ENCODE assay signal across 24 mouse cellular contexts in the genomic region with DNA sequence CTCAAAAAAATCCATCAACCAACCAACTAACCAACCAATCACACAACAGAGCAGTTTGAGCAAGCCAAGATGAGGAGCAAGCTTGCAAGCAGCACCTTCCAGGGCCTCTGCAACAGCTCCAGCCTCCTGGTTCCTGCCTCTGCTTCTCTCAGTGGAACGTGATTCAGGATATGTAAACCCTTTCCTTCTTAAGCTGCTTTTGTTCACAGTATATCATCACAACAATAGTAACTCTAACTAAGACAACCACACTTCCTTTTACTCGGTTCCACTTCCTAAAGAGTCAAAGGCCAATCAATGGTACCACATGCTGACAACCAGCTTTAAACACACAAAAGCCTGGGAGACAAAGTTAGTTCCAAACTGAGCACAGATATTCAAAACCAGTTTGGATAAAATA. TPM values are rescaled to one million over a fixed set of nuclear protein-coding genes. Genes with fewer than 3 reads are reported as not detected.
DNase-seq lines count a peak whose midpoint lies in the region; ATAC-seq and TF ChIP-seq lines count a peak whose summit lies in the region.
"Had no signal": no experiment of that assay in that cellular context is flagged by ENCODE, and none has a peak within 500 bp of the region (broad histone marks: within the 10 kb centered on the region; RNA-seq: fewer than 3 reads in every experiment).

No protein-coding gene starts in this region.

- no peak for TF ChIP-seq CTCF in midbrain, postnatal 0 days (IDR thresholded peaks at IDR 0.05)
- TF ChIP-seq CTCF in ES-Bruce4 (IDR thresholded peaks at IDR 0.05; ENCODE audit: low read depth, low read length), result no peak

- no peaks in the 10 kb centered on the region for H3K27me3 ChIP-seq in midbrain, embryonic 11.5 days (ENCODE audit: control insufficient read depth, insufficient read depth, low read length)
- H3K27me3 ChIP-seq in midbrain, postnatal 0 days (ENCODE audit: insufficient read depth, low read length), result no peaks in the 10 kb centered on the region
- no peaks in the 10 kb centered on the region for H3K27me3 ChIP-seq in ES-Bruce4 (ENCODE audit: control insufficient read depth, insufficient read depth, low read length, poor library complexity, severe bottlenecking)
- no peaks in the 10 kb centered on the region for H3K27me3 ChIP-seq in hindbrain, embryonic 16.5 days (replicated peaks; ENCODE audit: control insufficient read depth, insufficient read depth, low read length)
- H3K27me3 ChIP-seq: forebrain, embryonic 13.5 days; heart, embryonic 13.5 days; hindbrain, embryonic 15.5 days had no signal

- TF ChIP-seq POLR2A in ES-Bruce4 (IDR thresholded peaks at IDR 0.05; ENCODE audit: insufficient read depth, low read length), result no peak

- WGBS in midbrain, embryonic 11.5 days, result 2% methylated on average over 2 of the region's 2 CpGs
- 7% methylated on average over 2 of the region's 2 CpGs for WGBS in midbrain, postnatal 0 days
- WGBS in hindbrain, embryonic 16.5 days, result 4% methylated on average over 2 of the region's 2 CpGs

- H3K9ac ChIP-seq in midbrain, embryonic 11.5 days (ENCODE audit: low read length), result no peak overlapping the region
- H3K9ac ChIP-seq in midbrain, postnatal 0 days (replicated peaks; ENCODE audit: low read length, poor library complexity, severe bottlenecking), result no peak overlapping the region
- H3K9ac ChIP-seq in ES-Bruce4 (ENCODE audit: low read depth, poor library complexity, severe bottlenecking), result no peak overlapping the region
- H3K9ac ChIP-seq in hindbrain, embryonic 16.5 days (ENCODE audit: low read depth, low read length), result no peak overlapping the region
- H3K9ac ChIP-seq: forebrain, embryonic 13.5 days; forebrain, postnatal 0 days; heart, embryonic 13.5 days; hindbrain, embryonic 15.5 days had no signal

- no peak overlapping the region for H3K4me3 ChIP-seq in midbrain, embryonic 11.5 days (ENCODE audit: low read depth, low read length)
- no peak overlapping the region for H3K4me3 ChIP-seq in midbrain, postnatal 0 days (ENCODE audit: low read depth, low read length)
- no peak overlapping the region for H3K4me3 ChIP-seq in ES-Bruce4 (ENCODE audit: low read depth, low read length)
- H3K4me3 ChIP-seq in hindbrain, embryonic 16.5 days (ENCODE audit: low read length), result no peak overlapping the region
- H3K4me3 ChIP-seq: embryonic facial prominence, embryonic 10.5 days; forebrain, embryonic 13.5 days; gastrocnemius, adult 2 months; heart, embryonic 13.5 days; hindbrain, embryonic 15.5 days had no signal

- peak; percentile 93 for TF ChIP-seq EP300 in ES-Bruce4 (IDR thresholded peaks at IDR 0.05; ENCODE audit: insufficient read depth, low read depth, low read length)

- peak; percentile 74 for DNase-seq in midbrain, embryonic 11.5 days (ENCODE audit: low spot score, missing footprints)
- DNase-seq in midbrain, postnatal 0 days (ENCODE audit: low spot score), result no peak
- peak; percentile 55 for DNase-seq in WW6 (ENCODE audit: low read depth, low spot score)
- no peak for DNase-seq in adrenal gland, adult 18-20 months (ENCODE audit: low spot score in 2 of 2)
- DNase-seq: adrenal gland, adult 8-10 months; adrenal gland, postnatal 36 days; cerebellum, adult 8-10 months; cerebellum, postnatal 25 days; forebrain, postnatal 0 days; gastrocnemius, adult 2 months; gastrocnemius, postnatal 25 days; heart, adult 11 months; heart, postnatal 36 days; kidney, adult 11 months had no signal

- no peaks in the 10 kb centered on the region for H3K36me3 ChIP-seq in midbrain, embryonic 11.5 days (ENCODE audit: control insufficient read depth, insufficient read depth, low read length)
- H3K36me3 ChIP-seq in midbrain, postnatal 0 days (ENCODE audit: insufficient read depth, low read length), result no peaks in the 10 kb centered on the region
- H3K36me3 ChIP-seq in ES-Bruce4 (ENCODE audit: control insufficient read depth, insufficient read depth, low read length, poor library complexity, severe bottlenecking), result no peaks in the 10 kb centered on the region
- no peaks in the 10 kb centered on the region for H3K36me3 ChIP-seq in hindbrain, embryonic 16.5 days (ENCODE audit: control insufficient read depth, insufficient read depth, low read length)
- H3K36me3 ChIP-seq: embryonic facial prominence, embryonic 10.5 days; heart, embryonic 13.5 days; hindbrain, embryonic 15.5 days had no signal

- H3K4me2 ChIP-seq in midbrain, embryonic 11.5 days, result no peak overlapping the region
- no peak overlapping the region for H3K4me2 ChIP-seq in midbrain, postnatal 0 days (ENCODE audit: low read depth, low read length, poor library complexity, severe bottlenecking)
- H3K4me2 ChIP-seq in hindbrain, embryonic 16.5 days (ENCODE audit: low read length), result no peak overlapping the region
- H3K4me2 ChIP-seq: forebrain, embryonic 13.5 days; heart, embryonic 13.5 days; hindbrain, embryonic 15.5 days had no signal

- H3K4me1 ChIP-seq in midbrain, embryonic 11.5 days (ENCODE audit: control insufficient read depth, insufficient read depth, low read length), result peaks cover 3% of the 10 kb centered on the region
- H3K4me1 ChIP-seq in midbrain, postnatal 0 days (ENCODE audit: insufficient read depth, low read length), result no peaks in the 10 kb centered on the region
- peaks cover 1% of the 10 kb centered on the region for H3K4me1 ChIP-seq in ES-Bruce4 (ENCODE audit: control insufficient read depth, insufficient read depth, low read length)
- no peaks in the 10 kb centered on the region; the same call in 1 of the 2 replicates for H3K4me1 ChIP-seq in hindbrain, embryonic 16.5 days (ENCODE audit: control insufficient read depth, insufficient read depth, low read depth, low read length)

- no peaks in the 10 kb centered on the region for H3K9me3 ChIP-seq in midbrain, embryonic 11.5 days (ENCODE audit: control insufficient read depth, low read length)
- H3K9me3 ChIP-seq in midbrain, postnatal 0 days (ENCODE audit: low read length), result no peaks in the 10 kb centered on the region
- H3K9me3 ChIP-seq in ES-Bruce4 (replicated peaks; ENCODE audit: control insufficient read depth, insufficient read depth, low read length, poor library complexity, severe bottlenecking), result no peaks in the 10 kb centered on the region
- H3K9me3 ChIP-seq in hindbrain, embryonic 16.5 days (ENCODE audit: control insufficient read depth, low read length), result no peaks in the 10 kb centered on the region
- H3K9me3 ChIP-seq: embryonic facial prominence, embryonic 10.5 days; forebrain, embryonic 13.5 days; heart, embryonic 13.5 days; hindbrain, embryonic 15.5 days had no signal

- H3K27ac ChIP-seq in midbrain, embryonic 11.5 days (ENCODE audit: low read depth, low read length), result no peak overlapping the region
- H3K27ac ChIP-seq in midbrain, postnatal 0 days (ENCODE audit: low read depth, low read length), result no peak overlapping the region
- peak overlapping the region; percentile 98 for H3K27ac ChIP-seq in ES-Bruce4 (ENCODE audit: insufficient read depth, low read length)
- H3K27ac ChIP-seq in hindbrain, embryonic 16.5 days (ENCODE audit: low read depth, low read length), result no peak overlapping the region
- H3K27ac ChIP-seq: embryonic facial prominence, embryonic 10.5 days; forebrain, embryonic 13.5 days; gastrocnemius, adult 2 months; heart, embryonic 13.5 days; hindbrain, embryonic 15.5 days had no signal

- ATAC-seq in midbrain, embryonic 11.5 days (ENCODE audit: low FRiP score), result no peak
- ATAC-seq in midbrain, postnatal 0 days (ENCODE audit: low FRiP score), result no peak
- no peak for ATAC-seq in hindbrain, embryonic 16.5 days
- ATAC-seq: forebrain, embryonic 13.5 days; forebrain, postnatal 0 days; inflammation-experienced regulatory T-cells, adult 6 months had no signal

RNA-seq across cellular contexts. Expression of a gene that starts 5.9 kb away (rescaled TPM):
- polyA plus RNA-seq in midbrain, embryonic 11.5 days (2014; fragmentation: Nextera tagmentation; extraction: Ambion mirVana), result 4.8 TPM in 2 replicates
- total RNA-seq in midbrain, postnatal 0 days (2014; rRNA removed), result 42.9 and 46.3 TPM in 2 replicates
- 3.0 and 5.3 TPM in 2 replicates for polyA plus RNA-seq in midbrain, postnatal 0 days (2015; fragmentation: Nextera tagmentation; extraction: Ambion mirVana)
- 133 and 139 TPM in 2 replicates for polyA plus RNA-seq in ES-Bruce4 (2011; ENCODE audit: insufficient read depth, insufficient read length, low read depth, missing spikeins)
- 3.2 TPM in 2 replicates for polyA plus RNA-seq in hindbrain, embryonic 16.5 days (2015; fragmentation: Nextera tagmentation; extraction: Ambion mirVana)
- 10 to 100 TPM; 71.1 to 98.0 TPM for total RNA-seq in adrenal gland, adult 18-20 months (2021)

RNA-seq across cellular contexts. Expression of a gene that starts 45.1 kb away (rescaled TPM):
- polyA plus RNA-seq in midbrain, embryonic 11.5 days (2014; fragmentation: Nextera tagmentation; extraction: Ambion mirVana), result 2.3 and 2.7 TPM in 2 replicates
- total RNA-seq in midbrain, postnatal 0 days (2014; rRNA removed), result not detected in 2 replicates
- 0.21 TPM in 1 of 2 replicates, not detected in the other for polyA plus RNA-seq in midbrain, postnatal 0 days (2015; fragmentation: Nextera tagmentation; extraction: Ambion mirVana)
- not detected in 2 replicates for polyA plus RNA-seq in ES-Bruce4 (2011; ENCODE audit: insufficient read depth, insufficient read length, low read depth, missing spikeins)
- 0.20 and 0.21 TPM in 2 replicates for polyA plus RNA-seq in hindbrain, embryonic 16.5 days (2015; fragmentation: Nextera tagmentation; extraction: Ambion mirVana)
- not detected for total RNA-seq in adrenal gland, adult 18-20 months (2021)
- total RNA-seq: adrenal gland, adult 8-10 months; adrenal gland, postnatal 36 days; gastrocnemius, adult 2 months; gastrocnemius, postnatal 25 days; heart, postnatal 36 days had no signal
- polyA plus RNA-seq: cortical plate, adult 2 months; embryonic facial prominence, embryonic 14.5 days; heart, postnatal 0 days had no signal

Comparison
In these comparisons a context has a peak if more than half of its experiments do, and no peak if none do; other contexts are left out.
1. DNase-seq: peak in midbrain, embryonic 11.5 days (single experiment) and WW6 (single experiment); none in midbrain, postnatal 0 days (single experiment) and adrenal gland, adult 18-20 months (0 of 2).
2. RNA of a gene that starts 5.9 kb away (polyA plus RNA-seq): 133 to 139 TPM in ES-Bruce4; 3.0 to 5.3 TPM in midbrain, postnatal 0 days, 4.8 TPM in midbrain, embryonic 11.5 days and 3.2 TPM in hindbrain, embryonic 16.5 days; every median in the first group is over 10 times any median in the second.